Mouse (Mus musculus): ENCODE measurements around the gene Vmn2r51. TPM values are rescaled to one million over a fixed set of nuclear protein-coding genes. Genes with fewer than 3 reads are reported as not detected.

Vmn2r51 gene
- not detected for total RNA-seq (2023)

GRCm38 (mm10) chr7:10105641-10106040, at the start of gene Vmn2r51:
TSS of gene Vmn2r51 (minus strand) at chr7:10105741.

GRCm38 (mm10) chr7:10053196-10053595, 52.3 kb downstream of the Vmn2r51 start, which contains the start of gene Vmn2r50:
TSS of gene Vmn2r50 (minus strand) at chr7:10053296.

Other genes starting within 250 kb of the Vmn2r51 start
- not detected for gene Vmn2r48, start 152.2 kb downstream of the Vmn2r51 start, total RNA-seq (2023)
- gene Vmn2r49, start 113.5 kb downstream of the Vmn2r51 start, total RNA-seq (2023) = not detected
- not detected for gene Vmn2r50, start 52.4 kb downstream of the Vmn2r51 start, total RNA-seq (2023)
- gene Vmn2r52, start 70.8 kb upstream of the Vmn2r51 start, total RNA-seq (2023) = not detected
- not detected for gene Vmn1r66, start 172.3 kb upstream of the Vmn2r51 start, total RNA-seq (2023)

Measured in neutrophil, adult 59 days (primary cell).